Mouse (Mus musculus) liver, postnatal 0 days (tissue): ENCODE results near the gene Arhgdib. TPM values are rescaled to one million over a fixed set of nuclear protein-coding genes. Genes with fewer than 3 reads are reported as not detected.
"Not testable (repeated sequence)": the region's sequence is repeated elsewhere in the genome, so short reads cannot be mapped to it uniquely, and the experiment has no call there.

Source experiments
- ATAC-seq: fragments of 200-750 bp; cut with Nextera tagmentation; 2 replicates; pipeline ENCODE4 v1.8.0; 2017; ENCODE audit warnings: mild to moderate bottlenecking, moderate library complexity
- DNase-seq: peaks from one replicate; pipeline ENCODE4 v3.0.0-alpha.2; 2016
- H3K27ac ChIP-seq: fragments of 300-500 bp; sonication (generic); 2 replicates; pipeline ENCODE4 v1.5.1; 2014; ENCODE audit warnings: antibody characterized with exemption, moderate library complexity, mild to moderate bottlenecking, low read depth
- H3K27me3 ChIP-seq: fragments of 300-500 bp; sonication (generic); 2 replicates; pipeline ENCODE4 v1.6.1; 2014; ENCODE audit warnings: low read length, control low read depth, mixed read lengths; ENCODE audit not compliant: insufficient read depth
- H3K36me3 ChIP-seq: fragments of 300-500 bp; sonication (generic); replicated peaks from 2 replicates; pipeline ENCODE4 v1.6.1; 2014; ENCODE audit warnings: mild to moderate bottlenecking, control low read depth, low read length, moderate library complexity, mixed read lengths; ENCODE audit not compliant: insufficient read depth
- H3K4me1 ChIP-seq: fragments of 300-500 bp; sonication (generic); 2 replicates; pipeline ENCODE4 v1.6.1; 2014; ENCODE audit warnings: antibody characterized with exemption, mild to moderate bottlenecking, control low read depth; ENCODE audit not compliant: insufficient read depth
- H3K4me2 ChIP-seq: fragments of 300-500 bp; sonication (generic); 2 replicates; pipeline ENCODE4 v1.6.1; 2014; ENCODE audit warnings: low read depth, mild to moderate bottlenecking, low read length, moderate library complexity, mixed read lengths
- H3K4me3 ChIP-seq: fragments of 300-500 bp; sonication (generic); 2 replicates; pipeline ENCODE4 v1.5.1; 2014; ENCODE audit warnings: low read depth, low read length
- H3K9ac ChIP-seq: fragments of 300-500 bp; sonication (generic); replicated peaks from 2 replicates; pipeline ENCODE4 v1.6.1; 2014; ENCODE audit warnings: mild to moderate bottlenecking, moderate library complexity
- H3K9me3 ChIP-seq: fragments of 300-500 bp; sonication (generic); 2 replicates; pipeline ENCODE4 v1.6.1; 2016; ENCODE audit warnings: mild to moderate bottlenecking, control low read depth, low read length, mixed read lengths
- CTCF ChIP-seq: sonication (generic); IDR thresholded peaks from 2 replicates; pipeline ENCODE4 v1.5.1; 2016; ENCODE audit warnings: antibody characterized with exemption, low read depth
- EP300 ChIP-seq: IDR thresholded peaks from 2 replicates; pipeline ENCODE4 v1.6.1; 2016; ENCODE audit warnings: antibody characterized with exemption, low read depth, mild to moderate bottlenecking
- WGBS: fragments of 180-500 bp; shearing (Covaris S2); extraction: QIAGEN DNeasy Blood & Tissue Kit; methylation state at CpG from one replicate; pipeline ENCODE4 v1.1.7; 2014; ENCODE audit not compliant: insufficient replicate concordance; 5-methylcytosine and 5-hydroxymethylcytosine counted together
- polyA plus RNA-seq: library from polyadenylated mRNA; unstranded; fragments of >200 nt; fragmentation: Nextera tagmentation; extraction: Ambion mirVana; gene quantifications from 2 replicates; pipeline ENCODE4 v1.2.1, GENCODE M21; 2015

Gene Arhgdib
- polyA plus RNA-seq, 1 experiment from 2014 or later = 192 TPM

GRCm38 (mm10) chr6:136892002-136892401, 49.7 kb downstream of the Arhgdib start:
- Histone ChIP-seq H3K4me2 (no peak overlapping the region), H3K27ac (no peak overlapping the region), H3K36me3 (no peaks in the 10 kb centered on the region), H3K27me3 (no peaks in the 10 kb centered on the region), H3K4me1 (peaks cover 5% of the 10 kb centered on the region; the same call in 1 of the 2 replicates), H3K9ac (no peak overlapping the region), H3K4me3 (no peak overlapping the region), H3K9me3 (no peaks in the 10 kb centered on the region)
- no peak for DNase-seq
- 62% methylated on average over 2 of the region's 2 CpGs for WGBS
- no peak for TF ChIP-seq CTCF
- no peak for TF ChIP-seq EP300
- ATAC-seq = no peak

DNA sequence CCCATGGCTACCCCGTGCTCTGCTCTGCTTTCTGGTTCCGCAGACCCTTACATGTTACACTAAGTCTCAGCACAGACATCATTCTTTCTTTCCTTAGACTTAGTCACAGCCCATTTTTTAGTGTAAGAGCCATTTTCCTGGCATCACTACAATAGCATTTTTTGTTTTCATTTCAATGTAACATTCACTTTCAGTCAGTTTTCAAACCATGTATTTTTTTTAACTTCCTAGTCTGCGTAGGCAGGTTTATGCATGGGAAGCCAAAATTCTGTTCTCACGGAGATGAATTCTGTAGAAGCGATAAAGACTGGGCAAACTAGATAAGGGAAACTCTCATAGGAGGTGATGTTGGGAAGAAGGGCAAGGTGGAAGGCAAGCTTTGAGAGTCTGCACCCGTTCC, 52.1 kb downstream of the Arhgdib start:
- 74% methylated on average over 6 of the region's 6 CpGs for WGBS
- DNase-seq (no peak), ATAC-seq (no peak)
- Histone ChIP-seq H3K9ac (no peak overlapping the region), H3K4me1 (peaks cover under 1% of the 10 kb centered on the region; the same call in 1 of the 2 replicates), H3K4me2 (no peak overlapping the region), H3K4me3 (no peak overlapping the region), H3K27me3 (no peaks in the 10 kb centered on the region), H3K36me3 (no peaks in the 10 kb centered on the region), H3K27ac (no peak overlapping the region), H3K9me3 (no peaks in the 10 kb centered on the region)
- TF ChIP-seq EP300 = no peak
- TF ChIP-seq CTCF = no peak

DNA sequence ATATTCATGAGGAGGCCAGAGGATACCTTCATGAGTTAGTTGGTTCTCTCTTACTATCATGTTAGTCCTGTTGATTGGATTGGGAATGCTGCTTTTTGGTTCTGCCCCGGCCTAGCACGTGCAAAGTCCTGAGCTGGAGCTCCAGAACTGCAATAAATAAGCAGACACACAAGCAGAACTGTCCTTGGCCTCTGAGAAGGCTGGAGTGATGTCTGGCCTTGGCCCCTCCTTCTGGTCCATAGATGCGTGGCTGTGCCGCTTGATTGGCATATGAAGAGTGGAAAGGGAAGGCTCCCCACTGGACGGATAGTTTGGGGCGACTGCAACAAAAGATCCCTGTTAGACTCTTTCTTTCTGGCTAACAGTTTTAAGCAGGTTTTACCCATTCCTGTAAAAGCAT, 52.6 kb downstream of the Arhgdib start:
- 91% methylated on average over 6 of the region's 6 CpGs for WGBS
- no peak for ATAC-seq

DNA sequence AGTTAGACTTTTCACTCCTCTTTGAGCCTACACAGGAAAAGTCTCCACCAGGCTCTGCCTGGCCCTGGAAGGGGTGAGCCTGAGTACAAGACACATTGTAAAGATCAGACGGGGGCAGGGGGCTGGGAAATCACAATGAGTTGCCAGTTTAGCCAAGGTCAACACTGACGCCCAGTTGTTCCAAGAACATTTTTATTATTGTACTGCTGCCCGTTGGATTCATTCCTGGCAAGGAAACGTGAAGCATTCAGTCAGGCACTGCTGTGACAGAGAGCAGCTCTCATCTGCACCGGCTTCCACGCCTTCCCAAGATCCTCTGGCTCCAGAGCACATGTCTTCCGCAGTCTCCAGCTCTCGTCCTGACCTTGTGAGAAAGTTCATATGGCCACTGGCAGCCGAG, 53.8 kb downstream of the Arhgdib start:
- Histone ChIP-seq H3K27me3 (no peaks in the 10 kb centered on the region), H3K9ac (no peak overlapping the region), H3K4me1 (no peaks in the 10 kb centered on the region), H3K4me3 (no peak overlapping the region), H3K4me2 (no peak overlapping the region), H3K36me3 (no peaks in the 10 kb centered on the region), H3K27ac (no peak overlapping the region), H3K9me3 (no peaks in the 10 kb centered on the region)
- TF ChIP-seq EP300 = peak; percentile 8; the same call in 1 of the 2 replicates
- no peak for TF ChIP-seq CTCF
- DNase-seq (no peak), ATAC-seq (peak; percentile 43; the same call in 1 of the 2 replicates)
- 73% methylated on average over 9 of the region's 9 CpGs for WGBS

More for the DNA sequence above, 52.6 kb downstream of the Arhgdib start:
- Histone ChIP-seq H3K4me1 (no peaks in the 10 kb centered on the region), H3K4me3 (no peak overlapping the region), H3K9ac (no peak overlapping the region), H3K27me3 (no peaks in the 10 kb centered on the region), H3K36me3 (no peaks in the 10 kb centered on the region), H3K9me3 (no peaks in the 10 kb centered on the region), H3K4me2 (no peak overlapping the region), H3K27ac (no peak overlapping the region)
- DNase-seq = no peak
- TF ChIP-seq CTCF = no peak
- no peak for TF ChIP-seq EP300

DNA sequence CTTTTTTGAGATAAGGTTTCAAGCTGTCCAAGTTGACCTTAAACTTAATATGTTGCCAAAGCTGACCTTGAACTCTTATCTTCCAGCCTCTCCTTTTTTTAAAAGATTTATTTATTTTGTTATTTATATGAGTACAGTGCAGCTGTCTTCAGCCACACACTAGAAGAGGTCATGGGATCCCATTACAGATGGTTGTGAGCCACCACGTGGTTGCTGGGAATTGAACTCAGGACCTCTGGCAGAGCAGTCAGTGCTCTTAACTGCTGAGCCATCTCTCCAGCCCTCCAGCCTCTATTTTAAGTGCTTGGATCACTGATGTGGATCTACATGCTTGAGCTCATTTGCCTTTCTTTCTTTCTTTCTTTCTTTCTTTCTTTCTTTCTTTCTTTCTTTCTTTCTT, 56.9 kb downstream of the Arhgdib start:
- not testable (repeated sequence) for H3K36me3 ChIP-seq, H3K27ac ChIP-seq, ATAC-seq, H3K4me1 ChIP-seq, DNase-seq, H3K4me2 ChIP-seq, H3K9me3 ChIP-seq, H3K9ac ChIP-seq, H3K27me3 ChIP-seq, H3K4me3 ChIP-seq
- 64% methylated on average over 1 of the region's 1 CpGs for WGBS

DNA sequence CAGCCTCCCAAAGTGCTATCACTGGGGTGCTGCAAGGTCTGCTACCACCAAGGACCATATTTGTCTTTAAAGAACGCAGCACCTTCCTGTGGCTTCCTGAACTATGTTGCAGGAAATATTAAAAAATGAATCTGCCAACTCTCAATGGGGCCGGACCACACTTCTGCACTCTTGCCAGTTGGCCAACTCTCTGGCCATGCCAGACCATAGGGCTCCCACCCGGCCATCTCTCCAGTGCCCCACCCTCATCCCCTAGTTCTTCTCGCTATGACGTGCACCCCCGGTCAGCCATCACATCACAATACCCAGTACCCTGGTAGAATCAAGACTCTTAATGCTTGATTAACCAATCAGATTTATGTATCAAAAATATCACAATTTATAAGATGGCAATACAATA, 57.7 kb downstream of the Arhgdib start:
- Histone ChIP-seq H3K27ac (no peak overlapping the region), H3K9me3 (no peaks in the 10 kb centered on the region), H3K4me3 (no peak overlapping the region), H3K9ac (no peak overlapping the region), H3K4me2 (no peak overlapping the region), H3K27me3 (no peaks in the 10 kb centered on the region), H3K4me1 (no peaks in the 10 kb centered on the region), H3K36me3 (no peaks in the 10 kb centered on the region)
- ATAC-seq = no peak
- WGBS = 84% methylated on average over 6 of the region's 6 CpGs
- no peak for DNase-seq
- TF ChIP-seq CTCF = no peak
- TF ChIP-seq EP300 = no peak

GRCm38 (mm10) chr6:136883431-136883915, 58.2 kb downstream of the Arhgdib start:
- DNase-seq = no peak
- H3K9ac ChIP-seq = no peak overlapping the region
- no peaks in the 10 kb centered on the region for H3K36me3 ChIP-seq
- no peaks in the 10 kb centered on the region for H3K4me1 ChIP-seq
- TF ChIP-seq CTCF (no peak), EP300 (no peak)
- no peak overlapping the region for H3K27ac ChIP-seq
- H3K4me2 ChIP-seq = no peak overlapping the region
- no peak for ATAC-seq
- H3K9me3 ChIP-seq = no peaks in the 10 kb centered on the region
- H3K27me3 ChIP-seq = no peaks in the 10 kb centered on the region
- H3K4me3 ChIP-seq = no peak overlapping the region
- 60% methylated on average over 3 of the region's 3 CpGs for WGBS
